Mouse (Mus musculus) midbrain, embryonic 16.5 days (tissue): ENCODE measurements at regions not wholly inside any gene's neighbourhood (a gene's known extent, or its start where the extent isn't known, plus 50 kb on each side); places are given as distances from the start of the nearest gene placed in this dataset.

Experiments
- ATAC-seq: fragments of 200-750 bp; cut with Nextera tagmentation; 2 replicates; pipeline ENCODE4 v1.8.0; 2017; ENCODE audit warnings: moderate TSS enrichment
- H3K27ac ChIP-seq: fragments of 300-500 bp; sonication (generic); 2 replicates; pipeline ENCODE4 v1.5.1; 2014; ENCODE audit warnings: mild to moderate bottlenecking, low read length, mixed read lengths
- H3K27me3 ChIP-seq: fragments of 300-500 bp; sonication (generic); 2 replicates; pipeline ENCODE4 v1.6.1; 2014; ENCODE audit warnings: low read depth, low read length, mixed read lengths; ENCODE audit not compliant: control insufficient read depth, insufficient read depth
- H3K36me3 ChIP-seq: fragments of 300-500 bp; sonication (generic); 2 replicates; pipeline ENCODE4 v1.6.1; 2014; ENCODE audit warnings: mild to moderate bottlenecking, low read length, moderate library complexity, mixed read lengths; ENCODE audit not compliant: control insufficient read depth, insufficient read depth
- H3K4me1 ChIP-seq: fragments of 300-500 bp; sonication (generic); 2 replicates; pipeline ENCODE4 v1.6.1; 2014; ENCODE audit warnings: mild to moderate bottlenecking, low read length, mixed read lengths; ENCODE audit not compliant: control insufficient read depth, insufficient read depth
- H3K4me2 ChIP-seq: fragments of 300-500 bp; sonication (generic); 2 replicates; pipeline ENCODE4 v1.6.1; 2014; ENCODE audit warnings: mild to moderate bottlenecking, low read length, mixed read lengths
- H3K4me3 ChIP-seq: fragments of 300-500 bp; sonication (generic); 2 replicates; pipeline ENCODE4 v1.5.1; 2014; ENCODE audit warnings: low read depth, mild to moderate bottlenecking, low read length, moderate library complexity, mixed read lengths
- H3K9ac ChIP-seq: fragments of 300-500 bp; sonication (generic); 2 replicates; pipeline ENCODE4 v1.6.1; 2014; ENCODE audit warnings: low read depth, low read length, mixed read lengths
- H3K9me3 ChIP-seq: fragments of 300-500 bp; sonication (generic); replicated peaks from 2 replicates; pipeline ENCODE4 v1.6.1; 2014; ENCODE audit warnings: mild to moderate bottlenecking, low read length, mixed read lengths; ENCODE audit not compliant: control insufficient read depth, poor library complexity, severe bottlenecking
- WGBS: fragments of 180-500 bp; shearing (Covaris S2); extraction: QIAGEN DNeasy Blood & Tissue Kit; methylation state at CpG from one replicate; pipeline ENCODE4 v1.1.7; 2014; 5-methylcytosine and 5-hydroxymethylcytosine counted together

GRCm38 (mm10) chr11:31787376-31787775 lies 84.6 kb upstream of the Cpeb4 start:
- ATAC-seq = no peak
- Histone ChIP-seq H3K4me3 (no peak overlapping the region), H3K36me3 (no peaks in the 10 kb centered on the region), H3K27me3 (no peaks in the 10 kb centered on the region), H3K4me1 (no peaks in the 10 kb centered on the region), H3K9ac (no peak overlapping the region), H3K27ac (no peak overlapping the region), H3K9me3 (no peaks in the 10 kb centered on the region), H3K4me2 (no peak overlapping the region)
- 84% methylated on average over 2 of the region's 2 CpGs for WGBS

- H3K27ac ChIP-seq = no peak overlapping the region
These were observed 83.9 kb upstream of the Cpeb4 start for GRCm38 (mm10) chr11:31787917-31788703.

GRCm38 (mm10) chr11:31789967-31790366 lies 82.0 kb upstream of the Cpeb4 start:
- ATAC-seq = no peak
- H3K4me2 ChIP-seq = no peak overlapping the region
- H3K27me3 ChIP-seq = no peaks in the 10 kb centered on the region
- no peaks in the 10 kb centered on the region for H3K4me1 ChIP-seq
- no peaks in the 10 kb centered on the region; the same call in 1 of the 2 replicates for H3K9me3 ChIP-seq
- no peaks in the 10 kb centered on the region for H3K36me3 ChIP-seq
- H3K9ac ChIP-seq = no peak overlapping the region
- no peak overlapping the region for H3K27ac ChIP-seq
- H3K4me3 ChIP-seq = no peak overlapping the region
- 80% methylated on average over 3 of the region's 3 CpGs for WGBS

More at GRCm38 (mm10) chr11:31787917-31788703, 83.9 kb upstream of the Cpeb4 start:
- no peaks in the 10 kb centered on the region for H3K27me3 ChIP-seq
- H3K9me3 ChIP-seq = no peaks in the 10 kb centered on the region; the same call in 1 of the 2 replicates
- no peaks in the 10 kb centered on the region for H3K4me1 ChIP-seq
- no peak overlapping the region for H3K4me3 ChIP-seq
- no peak for ATAC-seq
- H3K36me3 ChIP-seq = no peaks in the 10 kb centered on the region
- WGBS = 71% methylated on average over 2 of the region's 2 CpGs
- no peak overlapping the region for H3K4me2 ChIP-seq
- H3K9ac ChIP-seq = no peak overlapping the region

GRCm38 (mm10) chr11:31791264-31791663 lies 80.7 kb upstream of the Cpeb4 start:
- H3K27ac ChIP-seq = no peak overlapping the region
- H3K9ac ChIP-seq = no peak overlapping the region
- H3K36me3 ChIP-seq = no peaks in the 10 kb centered on the region
- no peaks in the 10 kb centered on the region for H3K27me3 ChIP-seq
- no peak for ATAC-seq
- no peak overlapping the region for H3K4me2 ChIP-seq
- no peak overlapping the region for H3K4me3 ChIP-seq
- 78% methylated on average over 2 of the region's 2 CpGs for WGBS
- H3K9me3 ChIP-seq = no peaks in the 10 kb centered on the region; the same call in 1 of the 2 replicates
- H3K4me1 ChIP-seq = no peaks in the 10 kb centered on the region

- no peak overlapping the region for H3K27ac ChIP-seq
- ATAC-seq = no peak
- 91% methylated on average over 8 of the region's 8 CpGs for WGBS
- H3K9me3 ChIP-seq = no peaks in the 10 kb centered on the region; the same call in 1 of the 2 replicates
- H3K4me3 ChIP-seq = no peak overlapping the region
- H3K9ac ChIP-seq = no peak overlapping the region
- no peaks in the 10 kb centered on the region for H3K4me1 ChIP-seq
- no peak overlapping the region for H3K4me2 ChIP-seq
- no peaks in the 10 kb centered on the region for H3K36me3 ChIP-seq
- H3K27me3 ChIP-seq = no peaks in the 10 kb centered on the region
These were observed 76.9 kb upstream of the Cpeb4 start for GRCm38 (mm10) chr11:31795084-31795483.

- no peak overlapping the region for H3K9ac ChIP-seq
- no peaks in the 10 kb centered on the region for H3K27me3 ChIP-seq
- no peak for ATAC-seq
- no peaks in the 10 kb centered on the region; the same call in 1 of the 2 replicates for H3K9me3 ChIP-seq
- no peak overlapping the region for H3K4me3 ChIP-seq
- H3K4me2 ChIP-seq = no peak overlapping the region
- no peaks in the 10 kb centered on the region for H3K36me3 ChIP-seq
- H3K4me1 ChIP-seq = no peaks in the 10 kb centered on the region
- WGBS = 55% methylated on average over 6 of the region's 6 CpGs
- H3K27ac ChIP-seq = no peak overlapping the region
These were observed 75.8 kb upstream of the Cpeb4 start for GRCm38 (mm10) chr11:31796245-31796644.

- no peak overlapping the region for H3K4me2 ChIP-seq
- ATAC-seq = no peak
- no peak overlapping the region for H3K9ac ChIP-seq
- H3K4me1 ChIP-seq = no peaks in the 10 kb centered on the region
- WGBS = 73% methylated on average over 4 of the region's 4 CpGs
- no peak overlapping the region for H3K27ac ChIP-seq
- no peaks in the 10 kb centered on the region for H3K9me3 ChIP-seq
- H3K27me3 ChIP-seq = no peaks in the 10 kb centered on the region
- no peak overlapping the region for H3K4me3 ChIP-seq
- no peaks in the 10 kb centered on the region for H3K36me3 ChIP-seq
These were observed 70.4 kb upstream of the Cpeb4 start for GRCm38 (mm10) chr11:31801575-31801974.

- 34% methylated on average over 3 of the region's 3 CpGs for WGBS
- no peak overlapping the region for H3K4me2 ChIP-seq
- no peak for ATAC-seq
These were observed 68.6 kb upstream of the Cpeb4 start for GRCm38 (mm10) chr11:31803319-31803891.

GRCm38 (mm10) chr11:31804518-31804917 lies 67.5 kb upstream of the Cpeb4 start:
- H3K9ac ChIP-seq = no peak overlapping the region
- H3K4me1 ChIP-seq = no peaks in the 10 kb centered on the region
- no peak overlapping the region for H3K27ac ChIP-seq
- H3K4me2 ChIP-seq = no peak overlapping the region
- no peak overlapping the region for H3K4me3 ChIP-seq
- WGBS = 96% methylated on average over 6 of the region's 6 CpGs
- H3K27me3 ChIP-seq = no peaks in the 10 kb centered on the region
- no peaks in the 10 kb centered on the region for H3K9me3 ChIP-seq
- H3K36me3 ChIP-seq = no peaks in the 10 kb centered on the region
- no peak for ATAC-seq

More at GRCm38 (mm10) chr11:31803319-31803891, 68.6 kb upstream of the Cpeb4 start:
- H3K36me3 ChIP-seq = no peaks in the 10 kb centered on the region
- no peak overlapping the region for H3K9ac ChIP-seq
- H3K27ac ChIP-seq = no peak overlapping the region
- no peak overlapping the region for H3K4me3 ChIP-seq
- no peaks in the 10 kb centered on the region for H3K9me3 ChIP-seq
- H3K4me1 ChIP-seq = no peaks in the 10 kb centered on the region
- no peaks in the 10 kb centered on the region for H3K27me3 ChIP-seq
